Mouse (Mus musculus): ENCODE results near the gene Dock2. TPM values are rescaled to one million over a fixed set of nuclear protein-coding genes. Genes with fewer than 3 reads are reported as not detected.

The Dock2 gene
- polyA plus RNA-seq, 1 experiment: 0.01 TPM

- TF ChIP-seq GATA1 (IDR thresholded peaks at IDR 0.05; ENCODE audit: low read length) (no peak), TAL1 (IDR thresholded peaks at IDR 0.05; ENCODE audit: low read length) (no peak)
- Histone ChIP-seq H3K9me3 (ENCODE audit: control insufficient read depth, low read length) (no peaks in the 10 kb centered on the region), H3K4me1 (ENCODE audit: control insufficient read depth) (no peaks in the 10 kb centered on the region), H3K27me3 (ENCODE audit: control insufficient read depth) (no peaks in the 10 kb centered on the region), H3K4me3 (replicated peaks) (no peak overlapping the region), H3K36me3 (ENCODE audit: control insufficient read depth) (no peaks in the 10 kb centered on the region)
These were observed 42.6 kb downstream of the Dock2 start for GRCm38 (mm10) chr11:34741081-34741480.

- Histone ChIP-seq H3K9me3 (ENCODE audit: control insufficient read depth, low read length) (no peaks in the 10 kb centered on the region), H3K4me1 (ENCODE audit: control insufficient read depth) (no peaks in the 10 kb centered on the region), H3K4me3 (replicated peaks) (no peak overlapping the region), H3K36me3 (ENCODE audit: control insufficient read depth) (no peaks in the 10 kb centered on the region), H3K27me3 (ENCODE audit: control insufficient read depth) (no peaks in the 10 kb centered on the region)
- TF ChIP-seq TAL1 (IDR thresholded peaks at IDR 0.05; ENCODE audit: low read length): no peak
- no peak for TF ChIP-seq GATA1 (IDR thresholded peaks at IDR 0.05; ENCODE audit: low read length)
These were observed 43.9 kb downstream of the Dock2 start for GRCm38 (mm10) chr11:34739816-34740215.

DNA sequence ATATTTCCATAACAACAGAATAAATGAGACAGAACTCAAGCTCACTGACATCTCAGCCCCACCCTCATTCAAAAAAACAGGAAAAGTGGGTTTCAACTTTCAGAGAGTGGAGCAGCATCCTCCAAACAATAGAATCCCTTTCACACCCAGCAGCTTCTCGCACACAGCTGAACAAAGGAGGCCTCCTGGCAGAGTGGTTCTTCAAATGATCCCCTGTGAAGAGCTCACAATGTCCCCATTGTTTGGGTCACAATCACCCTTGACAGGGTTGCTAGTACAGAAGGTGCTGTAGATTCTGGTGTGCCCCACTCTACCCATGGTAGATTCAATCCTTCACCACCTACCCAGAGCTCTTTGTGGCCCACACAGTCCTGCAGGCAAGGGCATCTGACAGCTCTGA, 44.7 kb downstream of the Dock2 start:
- Histone ChIP-seq H3K4me1 (ENCODE audit: control insufficient read depth) (no peaks in the 10 kb centered on the region), H3K27me3 (ENCODE audit: control insufficient read depth) (no peaks in the 10 kb centered on the region), H3K4me3 (replicated peaks) (no peak overlapping the region), H3K9me3 (ENCODE audit: control insufficient read depth, low read length) (no peaks in the 10 kb centered on the region), H3K36me3 (ENCODE audit: control insufficient read depth) (no peaks in the 10 kb centered on the region)
- no peak for TF ChIP-seq GATA1 (IDR thresholded peaks at IDR 0.05; ENCODE audit: low read length)
- no peak for TF ChIP-seq TAL1 (IDR thresholded peaks at IDR 0.05; ENCODE audit: low read length)

DNA sequence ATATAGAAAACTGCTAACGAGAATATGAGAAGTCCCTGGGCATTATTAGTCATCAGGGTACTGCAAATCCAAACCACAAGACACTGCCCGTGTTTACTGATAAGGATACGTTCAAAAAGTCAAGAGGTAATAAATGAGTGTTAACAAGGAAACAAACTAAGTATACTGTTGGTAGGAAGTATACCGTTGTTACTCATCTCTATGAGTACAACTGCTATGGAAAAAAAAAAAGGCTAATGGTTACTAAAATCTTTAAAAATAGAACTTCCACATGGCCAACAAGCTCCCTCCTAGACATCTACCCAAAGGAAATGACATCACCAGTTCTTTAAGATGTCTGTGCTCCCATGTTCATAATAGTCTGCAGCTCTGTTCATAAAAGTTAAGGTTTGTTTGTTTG, 46.5 kb downstream of the Dock2 start:
- Histone ChIP-seq H3K36me3 (ENCODE audit: control insufficient read depth) (no peaks in the 10 kb centered on the region), H3K4me1 (ENCODE audit: control insufficient read depth) (no peaks in the 10 kb centered on the region), H3K9me3 (ENCODE audit: control insufficient read depth, low read length) (no peaks in the 10 kb centered on the region), H3K27me3 (ENCODE audit: control insufficient read depth) (no peaks in the 10 kb centered on the region), H3K4me3 (replicated peaks) (no peak overlapping the region)
- no peak for TF ChIP-seq TAL1 (IDR thresholded peaks at IDR 0.05; ENCODE audit: low read length)
- no peak for TF ChIP-seq GATA1 (IDR thresholded peaks at IDR 0.05; ENCODE audit: low read length)

DNA sequence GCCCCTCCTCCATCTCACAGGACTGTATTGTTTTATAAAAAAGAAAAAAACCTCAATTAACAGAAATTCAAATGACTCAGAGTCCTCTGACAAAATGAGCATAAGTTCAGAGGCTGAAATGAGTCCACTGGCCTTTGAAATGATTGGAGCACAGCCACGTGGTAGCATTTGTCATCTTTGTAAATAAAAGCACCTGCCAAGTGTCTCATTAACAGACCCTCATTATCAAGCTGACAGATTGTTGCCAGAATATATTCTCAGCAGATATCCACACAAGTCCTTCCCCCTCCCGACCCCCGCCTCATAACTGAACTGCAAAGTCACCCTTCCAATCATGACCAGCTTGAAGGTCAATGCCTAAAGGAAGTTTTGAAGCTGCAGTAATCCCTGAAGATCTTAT, 49.7 kb downstream of the Dock2 start:
- TF ChIP-seq GATA1 (IDR thresholded peaks at IDR 0.05; ENCODE audit: low read length) (no peak), TAL1 (IDR thresholded peaks at IDR 0.05; ENCODE audit: low read length) (no peak)
- H3K4me3 ChIP-seq (replicated peaks): no peak overlapping the region
- H3K4me1 ChIP-seq (ENCODE audit: control insufficient read depth): no peaks in the 10 kb centered on the region

GRCm38 (mm10) chr11:34727467-34727866, 56.2 kb downstream of the Dock2 start:
- no peaks in the 10 kb centered on the region for H3K27me3 ChIP-seq (ENCODE audit: control insufficient read depth)
- TF ChIP-seq GATA1 (IDR thresholded peaks at IDR 0.05; ENCODE audit: low read length) (no peak), TAL1 (IDR thresholded peaks at IDR 0.05; ENCODE audit: low read length) (no peak)
- H3K36me3 ChIP-seq (ENCODE audit: control insufficient read depth): no peaks in the 10 kb centered on the region
- no peak overlapping the region for H3K4me3 ChIP-seq (replicated peaks)
- H3K9me3 ChIP-seq (ENCODE audit: control insufficient read depth, low read length): no peaks in the 10 kb centered on the region
- H3K4me1 ChIP-seq (ENCODE audit: control insufficient read depth): no peaks in the 10 kb centered on the region

More for the DNA sequence above, 49.7 kb downstream of the Dock2 start:
- Histone ChIP-seq H3K36me3 (ENCODE audit: control insufficient read depth) (no peaks in the 10 kb centered on the region), H3K9me3 (ENCODE audit: control insufficient read depth, low read length) (no peaks in the 10 kb centered on the region), H3K27me3 (ENCODE audit: control insufficient read depth) (no peaks in the 10 kb centered on the region)

DNA sequence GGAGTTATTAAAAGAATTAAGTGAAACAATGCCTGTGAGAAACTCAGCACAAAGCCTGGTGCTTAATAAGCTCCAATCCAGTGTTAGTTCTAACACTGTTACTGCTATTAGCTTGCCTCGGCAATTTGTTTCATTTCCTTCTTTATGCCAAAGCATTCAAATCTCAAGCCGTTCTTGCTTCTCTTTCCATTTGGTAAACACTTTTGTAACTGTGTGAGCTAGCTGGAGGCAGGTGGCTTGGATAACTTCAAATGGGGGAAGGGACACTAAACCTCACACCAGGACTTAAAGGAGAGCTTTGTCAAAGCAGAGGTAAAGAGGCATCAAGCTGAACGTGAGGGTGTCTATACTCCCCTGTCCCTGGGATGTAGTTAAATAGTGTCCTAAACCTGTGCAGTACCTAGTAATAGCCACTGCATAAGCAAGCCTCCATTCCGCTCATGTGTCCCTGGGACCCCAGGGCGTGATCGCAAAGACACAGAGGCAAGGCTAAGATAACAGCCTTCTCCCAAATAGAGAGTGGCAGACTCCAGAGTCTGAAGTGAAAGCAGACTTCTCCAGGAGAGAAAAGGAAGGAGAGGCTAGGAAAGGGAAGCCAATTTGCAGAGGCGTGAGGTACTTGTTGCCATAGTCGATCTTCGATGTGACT, 56.9 kb downstream of the Dock2 start:
- TF ChIP-seq TAL1 (IDR thresholded peaks at IDR 0.05; ENCODE audit: low read length) (no peak), GATA1 (IDR thresholded peaks at IDR 0.05; ENCODE audit: low read length) (no peak)
- no peaks in the 10 kb centered on the region for H3K4me1 ChIP-seq (ENCODE audit: control insufficient read depth)
- H3K36me3 ChIP-seq (ENCODE audit: control insufficient read depth): no peaks in the 10 kb centered on the region
- no peak overlapping the region for H3K4me3 ChIP-seq (replicated peaks)
- H3K27me3 ChIP-seq (ENCODE audit: control insufficient read depth): no peaks in the 10 kb centered on the region
- H3K9me3 ChIP-seq (ENCODE audit: control insufficient read depth, low read length): no peaks in the 10 kb centered on the region

GRCm38 (mm10) chr11:34713360-34713759, 70.3 kb downstream of the Dock2 start:
- H3K27me3 ChIP-seq (ENCODE audit: control insufficient read depth): no peaks in the 10 kb centered on the region
- H3K9me3 ChIP-seq (ENCODE audit: control insufficient read depth, low read length): no peaks in the 10 kb centered on the region
- no peaks in the 10 kb centered on the region for H3K4me1 ChIP-seq (ENCODE audit: control insufficient read depth)
- no peak overlapping the region for H3K4me3 ChIP-seq (replicated peaks)
- no peaks in the 10 kb centered on the region for H3K36me3 ChIP-seq (ENCODE audit: control insufficient read depth)
- TF ChIP-seq GATA1 (IDR thresholded peaks at IDR 0.05; ENCODE audit: low read length) (no peak), TAL1 (IDR thresholded peaks at IDR 0.05; ENCODE audit: low read length) (no peak)

- no peak for TF ChIP-seq TAL1 (IDR thresholded peaks at IDR 0.05; ENCODE audit: low read length)
- no peak for TF ChIP-seq GATA1 (IDR thresholded peaks at IDR 0.05; ENCODE audit: low read length)
- Histone ChIP-seq H3K4me1 (ENCODE audit: control insufficient read depth) (no peaks in the 10 kb centered on the region), H3K36me3 (ENCODE audit: control insufficient read depth) (no peaks in the 10 kb centered on the region), H3K27me3 (ENCODE audit: control insufficient read depth) (no peaks in the 10 kb centered on the region), H3K9me3 (ENCODE audit: control insufficient read depth, low read length) (no peaks in the 10 kb centered on the region), H3K4me3 (replicated peaks) (no peak overlapping the region)
These were observed 75.4 kb downstream of the Dock2 start for GRCm38 (mm10) chr11:34708278-34708677.

DNA sequence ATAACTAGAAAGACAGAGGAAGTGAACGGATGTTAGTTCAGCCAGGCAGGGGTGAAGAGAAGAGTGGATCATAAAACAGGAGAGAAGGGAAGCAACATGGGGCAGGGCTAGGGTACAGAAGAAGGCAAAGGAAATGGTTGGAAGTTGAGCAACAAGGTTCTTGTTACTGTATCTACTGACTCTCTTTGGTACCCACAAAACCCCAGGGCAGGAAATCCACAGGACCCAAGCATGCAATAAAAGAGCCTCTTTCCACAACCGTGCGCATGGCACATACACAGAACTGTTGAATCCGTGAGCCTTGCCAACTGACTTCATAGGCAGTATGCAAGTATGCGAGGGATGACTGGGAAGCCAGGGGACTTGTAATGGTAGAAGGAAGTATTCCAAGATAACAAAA, 76.3 kb downstream of the Dock2 start:
- Histone ChIP-seq H3K36me3 (ENCODE audit: control insufficient read depth) (no peaks in the 10 kb centered on the region), H3K9me3 (ENCODE audit: control insufficient read depth, low read length) (no peaks in the 10 kb centered on the region), H3K27me3 (ENCODE audit: control insufficient read depth) (no peaks in the 10 kb centered on the region), H3K4me3 (replicated peaks) (no peak overlapping the region), H3K4me1 (ENCODE audit: control insufficient read depth) (no peaks in the 10 kb centered on the region)
- TF ChIP-seq GATA1 (IDR thresholded peaks at IDR 0.05; ENCODE audit: low read length) (no peak), TAL1 (IDR thresholded peaks at IDR 0.05; ENCODE audit: low read length) (no peak)
